Mouse (Mus musculus) kidney, postnatal 0 days (tissue): ENCODE data around the gene Zzz3. TPM values are rescaled to one million over a fixed set of nuclear protein-coding genes. Genes with fewer than 3 reads are reported as not detected.
A peak's percentile ranks its signal among the peaks of the same experiment; 100 is the strongest.

ENCODE experiments used
- ATAC-seq: fragments of 200-750 bp; cut with Nextera tagmentation; replicated peaks from 2 replicates; pipeline ENCODE4 v1.8.0; 2017; ENCODE audit warnings: low read depth, moderate number of reproducible peaks, moderate TSS enrichment, moderate library complexity; ENCODE audit not compliant: low FRiP score
- DNase-seq: peaks from one replicate; pipeline ENCODE4 v3.0.0-alpha.2; 2016; ENCODE audit warnings: low spot score
- H3K27ac ChIP-seq: fragments of 300-500 bp; sonication (generic); 2 replicates; pipeline ENCODE4 v1.5.1; 2014; ENCODE audit warnings: mild to moderate bottlenecking
- H3K27me3 ChIP-seq: fragments of 300-500 bp; sonication (generic); 2 replicates; pipeline ENCODE4 v1.6.1; 2014; ENCODE audit warnings: low read length, mixed read lengths; ENCODE audit not compliant: insufficient read depth
- H3K36me3 ChIP-seq: fragments of 300-500 bp; sonication (generic); 2 replicates; pipeline ENCODE4 v1.6.1; 2014; ENCODE audit warnings: low read length, mixed read lengths; ENCODE audit not compliant: insufficient read depth
- H3K4me1 ChIP-seq: fragments of 300-500 bp; sonication (generic); replicated peaks from 2 replicates; pipeline ENCODE4 v1.6.1; 2014; ENCODE audit warnings: antibody characterized with exemption, low read length, mixed read lengths; ENCODE audit not compliant: insufficient read depth
- H3K4me2 ChIP-seq: fragments of 300-500 bp; sonication (generic); 2 replicates; pipeline ENCODE4 v1.6.1; 2014; ENCODE audit warnings: mild to moderate bottlenecking, low read length, moderate library complexity, mixed read lengths
- H3K4me3 ChIP-seq: fragments of 300-500 bp; sonication (generic); replicated peaks from 2 replicates; pipeline ENCODE4 v1.5.1; 2014; ENCODE audit warnings: low read depth, low read length
- H3K9ac ChIP-seq: fragments of 300-500 bp; sonication (generic); 2 replicates; pipeline ENCODE4 v1.6.1; 2014; ENCODE audit warnings: low read depth, low read length
- H3K9me3 ChIP-seq: fragments of 300-500 bp; sonication (generic); replicated peaks from 2 replicates; pipeline ENCODE4 v1.6.1; 2016; ENCODE audit warnings: low read length, inconsistent platforms, mixed read lengths
- CTCF ChIP-seq: IDR thresholded peaks from 2 replicates; pipeline ENCODE4 v1.5.1; 2016; ENCODE audit warnings: antibody characterized with exemption, low read depth, mild to moderate bottlenecking, moderate library complexity
- WGBS: fragments of 180-500 bp; shearing (Covaris S2); extraction: QIAGEN DNeasy Blood & Tissue Kit; methylation state at CpG from one replicate; pipeline ENCODE4 v1.1.7; 2014; 5-methylcytosine and 5-hydroxymethylcytosine counted together
- polyA plus RNA-seq: library from polyadenylated mRNA; unstranded; fragments of >200 nt; fragmentation: Nextera tagmentation; extraction: Ambion mirVana; gene quantifications from 2 replicates; pipeline ENCODE4 v1.2.1, GENCODE M21; 2015

Zzz3 gene
- polyA plus RNA-seq, 1 experiment from 2014 or later = 44.4 TPM

GRCm38 (mm10) chr3:152405420-152405819 is 10.1 kb downstream of the Zzz3 start:
- no peak overlapping the region for H3K27ac ChIP-seq
- no peaks in the 10 kb centered on the region for H3K27me3 ChIP-seq
- TF ChIP-seq CTCF = no peak
- no peaks in the 10 kb centered on the region for H3K36me3 ChIP-seq
- WGBS = 87% methylated on average over 7 of the region's 7 CpGs
- no peak overlapping the region for H3K4me3 ChIP-seq
- ATAC-seq (no peak), DNase-seq (no peak)
- no peak overlapping the region for H3K9ac ChIP-seq
- no peak overlapping the region for H3K4me2 ChIP-seq
- H3K9me3 ChIP-seq = no peaks in the 10 kb centered on the region
- H3K4me1 ChIP-seq = peaks cover 29% of the 10 kb centered on the region

GRCm38 (mm10) chr3:152405978-152406640 is 10.8 kb downstream of the Zzz3 start:
- no peak overlapping the region for H3K27ac ChIP-seq
- TF ChIP-seq CTCF = no peak
- H3K9me3 ChIP-seq = no peaks in the 10 kb centered on the region
- no peak overlapping the region for H3K4me2 ChIP-seq
- ATAC-seq (no peak), DNase-seq (no peak)
- H3K4me3 ChIP-seq = no peak overlapping the region
- H3K36me3 ChIP-seq = no peaks in the 10 kb centered on the region
- WGBS = 70% methylated on average over 4 of the region's 4 CpGs
- no peaks in the 10 kb centered on the region for H3K27me3 ChIP-seq
- no peak overlapping the region for H3K9ac ChIP-seq
- H3K4me1 ChIP-seq = peaks cover 31% of the 10 kb centered on the region

GRCm38 (mm10) chr3:152410980-152411551 is 15.8 kb downstream of the Zzz3 start:
- peak; percentile 36 for ATAC-seq
- peaks cover 13% of the 10 kb centered on the region; the same call in 1 of the 2 replicates for H3K4me1 ChIP-seq

GRCm38 (mm10) chr3:152412362-152412761 is 17.1 kb downstream of the Zzz3 start:
- no peak for TF ChIP-seq CTCF
- H3K9me3 ChIP-seq = no peaks in the 10 kb centered on the region
- no peak for ATAC-seq
- no peak overlapping the region for H3K27ac ChIP-seq
- no peak overlapping the region for H3K9ac ChIP-seq
- no peaks in the 10 kb centered on the region for H3K27me3 ChIP-seq
- 89% methylated on average over 4 of the region's 4 CpGs for WGBS
- no peak for DNase-seq
- peaks cover 6% of the 10 kb centered on the region; the same call in 1 of the 2 replicates for H3K4me1 ChIP-seq
- no peak overlapping the region for H3K4me3 ChIP-seq
- no peak overlapping the region for H3K4me2 ChIP-seq
- H3K36me3 ChIP-seq = no peaks in the 10 kb centered on the region

More at GRCm38 (mm10) chr3:152410980-152411551, 15.8 kb downstream of the Zzz3 start:
- no peak overlapping the region for H3K9ac ChIP-seq
- no peak for TF ChIP-seq CTCF
- no peak overlapping the region for H3K4me3 ChIP-seq
- H3K36me3 ChIP-seq = no peaks in the 10 kb centered on the region
- H3K27me3 ChIP-seq = no peaks in the 10 kb centered on the region
- H3K9me3 ChIP-seq = no peaks in the 10 kb centered on the region
- no peak overlapping the region for H3K4me2 ChIP-seq
- peak; percentile 2 for DNase-seq
- whole genome bisulfite sequencing = 41% methylated on average over 7 of the region's 7 CpGs
- 0 out of 2 replicates have a peak overlapping the region, but pooled peaks have one; percentile 19 for H3K27ac ChIP-seq

GRCm38 (mm10) chr3:152428925-152429324 is 33.7 kb downstream of the Zzz3 start:
- no peaks in the 10 kb centered on the region for H3K9me3 ChIP-seq
- H3K4me3 ChIP-seq = no peak overlapping the region
- peaks cover 16% of the 10 kb centered on the region; the same call in 1 of the 2 replicates for H3K36me3 ChIP-seq
- H3K4me2 ChIP-seq = no peak overlapping the region
- no peak overlapping the region for H3K27ac ChIP-seq
- no peaks in the 10 kb centered on the region for H3K4me1 ChIP-seq
- 91% methylated on average over 8 of the region's 8 CpGs for WGBS
- ATAC-seq (no peak), DNase-seq (no peak)
- TF ChIP-seq CTCF = no peak
- no peaks in the 10 kb centered on the region for H3K27me3 ChIP-seq
- no peak overlapping the region for H3K9ac ChIP-seq

GRCm38 (mm10) chr3:152432677-152433076 is 37.4 kb downstream of the Zzz3 start:
- Histone ChIP-seq H3K36me3 (0 out of 2 replicates have a peak, but pooled peaks cover 10% of the 10 kb centered on the region), H3K9me3 (no peaks in the 10 kb centered on the region), H3K27ac (no peak overlapping the region), H3K4me3 (no peak overlapping the region), H3K27me3 (no peaks in the 10 kb centered on the region), H3K4me2 (no peak overlapping the region), H3K9ac (no peak overlapping the region), H3K4me1 (no peaks in the 10 kb centered on the region)
- ATAC-seq (no peak), DNase-seq (no peak)
- TF ChIP-seq CTCF = no peak
- WGBS = 94% methylated on average over 7 of the region's 7 CpGs
